Mouse (Mus musculus) left cerebral cortex, adult 18-20 months (tissue): ENCODE measurements at regions not wholly inside any gene's neighbourhood (a gene's known extent, or its start where the extent isn't known, plus 50 kb on each side); places are given as distances from the start of the nearest gene placed in this dataset.

ENCODE experiments used
- DNase-seq, 2 experiments: peaks; one replicate each; pipeline ENCODE4 v3.0.0; 2021 to 2022; ENCODE audit warnings: low spot score in 2 of 2, mixed read lengths in 1 of 2

DNA sequence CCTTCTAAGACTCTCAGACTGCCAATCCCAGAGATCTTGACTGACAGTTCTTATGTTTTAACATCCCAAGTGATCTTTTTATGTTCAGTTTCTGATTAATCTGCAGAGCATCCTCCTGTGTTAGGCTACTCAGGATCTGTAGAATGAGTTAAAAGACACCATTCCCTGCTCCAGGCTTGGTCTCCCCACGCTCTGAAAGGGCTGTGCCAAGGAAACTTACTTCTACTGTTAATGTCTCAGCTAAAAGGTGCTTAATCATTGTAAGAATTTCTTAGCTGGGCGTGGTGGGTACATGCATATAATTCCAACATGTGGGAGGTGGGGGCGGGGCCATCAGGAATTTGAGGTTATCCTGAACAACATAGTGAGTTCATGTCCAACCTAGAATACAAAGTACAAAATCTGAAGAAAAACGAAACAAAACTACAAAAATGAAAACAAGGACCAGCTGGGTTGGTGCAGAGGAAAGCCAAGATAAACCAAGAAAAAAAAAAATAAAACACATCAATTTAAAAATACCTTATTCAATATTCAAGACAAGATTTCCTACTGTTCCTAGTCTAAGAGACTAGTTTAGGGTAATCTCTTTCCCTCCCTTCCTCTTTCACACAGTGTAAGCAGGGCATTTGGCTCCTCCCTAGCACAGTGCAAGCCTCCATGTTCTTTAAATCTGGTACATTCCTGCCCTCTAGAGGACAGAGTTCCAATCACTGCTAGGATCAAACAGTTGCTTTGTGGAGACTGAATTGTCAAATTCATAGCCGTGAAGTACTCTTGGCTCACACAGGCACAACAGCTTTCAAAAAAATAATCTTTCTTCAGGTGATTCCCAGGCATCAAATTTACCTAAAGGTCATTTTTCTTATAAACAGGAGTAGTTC is 286.9 kb upstream of the Actbl2 start:
- peak; percentile 67 to 73 for DNase-seq

DNA sequence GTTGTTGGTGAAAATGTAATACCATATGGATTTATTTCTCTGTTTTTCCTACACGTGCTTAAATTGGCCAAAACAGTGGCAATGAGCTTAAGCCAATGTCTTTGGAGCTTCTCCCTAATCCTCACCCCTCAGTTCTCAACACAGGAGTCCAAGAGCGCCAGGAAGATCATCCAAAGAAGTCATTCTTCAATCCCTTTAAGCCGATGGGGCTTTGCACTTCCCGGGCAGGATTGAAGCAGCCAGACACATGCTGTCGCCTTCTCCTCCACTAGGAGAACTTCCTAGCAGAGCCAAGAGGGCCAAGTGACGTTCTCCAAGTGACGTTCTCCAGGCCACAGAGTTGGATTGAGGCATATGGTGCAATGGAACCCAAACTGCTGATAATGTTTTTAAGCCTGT is 286.3 kb upstream of the Actbl2 start:
- no peak for DNase-seq

DNA sequence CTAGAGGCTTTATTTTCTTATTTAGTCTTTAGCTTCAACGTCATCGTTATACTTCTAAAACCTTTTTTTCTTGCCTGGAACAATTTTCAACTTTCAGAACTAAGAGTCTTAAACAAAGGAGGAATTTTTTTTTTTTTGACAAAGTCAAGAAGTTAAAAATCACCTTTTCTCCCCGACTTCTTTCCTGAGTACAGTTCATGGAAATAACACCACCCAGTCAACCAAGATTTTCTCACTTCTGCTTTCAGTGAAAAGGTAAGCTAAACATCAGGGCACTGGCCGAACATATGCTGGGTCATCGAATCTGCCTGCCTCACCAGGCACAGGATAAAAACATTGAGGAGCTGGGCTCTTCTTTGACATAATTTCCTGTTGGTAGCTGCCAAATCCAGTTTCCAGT is 277.4 kb upstream of the Actbl2 start:
- DNase-seq, result no peak

DNA sequence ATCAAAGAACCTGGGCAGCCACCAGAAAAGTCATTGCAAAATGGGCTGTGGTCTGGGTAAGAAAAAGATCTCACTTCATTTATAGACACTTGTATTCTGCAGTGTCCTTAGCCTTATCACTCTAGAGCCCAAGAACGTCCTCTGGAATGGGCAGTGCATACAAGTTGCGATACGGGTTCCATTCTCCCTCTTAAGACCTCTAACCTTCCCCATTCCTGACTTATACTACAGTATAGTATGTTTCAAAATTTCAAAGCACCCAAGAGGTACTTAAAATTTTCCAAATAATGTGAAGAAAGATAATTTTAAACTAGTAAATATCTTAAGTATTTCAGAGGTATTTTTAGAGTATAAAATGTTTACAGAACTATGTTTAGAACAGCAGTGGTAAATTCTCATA is 276.8 kb upstream of the Actbl2 start:
- DNase-seq, result no peak

DNA sequence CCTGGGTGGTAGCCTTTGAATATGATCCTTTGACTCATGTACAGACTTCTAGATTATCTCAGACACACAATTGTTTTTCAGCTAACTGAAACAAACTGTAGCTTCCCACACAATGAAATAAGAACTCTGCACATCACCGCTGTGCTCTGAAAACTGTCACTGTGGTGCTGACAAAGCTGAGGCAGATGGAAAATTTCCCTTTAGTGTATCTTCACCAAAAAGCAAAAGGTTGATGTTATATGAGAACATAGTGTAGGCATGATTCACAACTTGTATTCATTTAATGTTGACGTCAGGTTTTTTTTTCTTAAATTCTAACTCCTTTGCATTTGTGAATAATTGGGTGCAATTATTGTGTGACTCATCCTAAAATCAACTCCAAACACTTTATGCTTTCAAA is 264.1 kb upstream of the Actbl2 start:
- no peak for DNase-seq

DNA sequence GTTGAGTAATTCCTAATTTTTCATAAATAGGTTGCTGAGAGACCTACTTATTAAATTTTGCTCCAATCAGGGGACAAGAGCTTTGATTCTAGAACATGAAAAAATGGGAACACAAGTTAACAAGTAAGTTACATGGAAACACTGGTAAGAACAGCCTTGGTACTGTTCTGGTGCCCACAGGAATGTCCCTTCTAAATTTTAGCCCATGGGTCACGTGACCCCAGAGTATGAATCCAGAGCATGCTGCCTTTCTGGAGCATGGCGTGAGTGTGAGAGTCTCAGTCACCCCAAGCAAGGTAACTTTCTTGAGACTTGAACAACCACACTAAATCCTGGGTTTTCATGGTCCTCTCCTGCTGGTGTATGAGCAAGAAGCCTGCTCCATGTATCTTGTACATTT is 263.7 kb upstream of the Actbl2 start:
- DNase-seq, result no peak

DNA sequence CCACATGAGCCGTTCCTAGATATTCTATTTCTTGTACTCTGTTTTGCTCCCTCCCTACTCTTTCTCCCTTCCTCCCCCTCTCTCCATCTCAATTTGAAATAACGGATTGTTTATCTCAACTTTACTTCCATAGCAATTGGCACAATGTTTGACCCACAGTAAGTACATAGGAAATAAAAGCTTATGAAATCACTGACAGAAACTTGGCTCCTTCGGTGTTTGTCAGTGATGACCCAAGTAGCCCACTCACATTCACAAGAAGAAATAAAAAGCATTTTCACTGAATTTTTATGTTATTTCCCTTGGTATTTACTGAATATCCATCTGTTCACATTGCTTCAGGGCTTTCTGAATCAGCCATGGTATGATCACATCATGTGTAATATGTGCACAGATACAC is 260.2 kb upstream of the Actbl2 start:
- DNase-seq, result no peak

DNA sequence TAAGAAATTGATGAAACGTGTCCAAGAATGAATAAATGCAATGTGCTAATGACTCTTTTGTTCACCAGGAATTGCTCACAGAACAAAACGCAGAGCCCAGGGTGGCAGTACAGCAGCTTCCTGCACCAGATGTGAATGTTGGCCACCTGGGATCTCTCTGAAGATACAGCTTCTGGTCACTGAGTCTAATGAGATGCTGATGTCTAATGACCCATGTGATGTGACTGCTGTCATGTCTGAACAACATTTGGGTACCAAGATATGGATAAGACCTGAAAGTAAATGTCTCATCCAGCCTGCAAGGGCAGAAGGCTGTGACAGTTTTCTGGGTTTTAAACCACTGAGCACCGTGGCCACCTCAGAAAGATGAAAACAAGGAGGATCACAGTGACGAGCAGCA is 252.1 kb upstream of the Actbl2 start:
- DNase-seq, result no peak

DNA sequence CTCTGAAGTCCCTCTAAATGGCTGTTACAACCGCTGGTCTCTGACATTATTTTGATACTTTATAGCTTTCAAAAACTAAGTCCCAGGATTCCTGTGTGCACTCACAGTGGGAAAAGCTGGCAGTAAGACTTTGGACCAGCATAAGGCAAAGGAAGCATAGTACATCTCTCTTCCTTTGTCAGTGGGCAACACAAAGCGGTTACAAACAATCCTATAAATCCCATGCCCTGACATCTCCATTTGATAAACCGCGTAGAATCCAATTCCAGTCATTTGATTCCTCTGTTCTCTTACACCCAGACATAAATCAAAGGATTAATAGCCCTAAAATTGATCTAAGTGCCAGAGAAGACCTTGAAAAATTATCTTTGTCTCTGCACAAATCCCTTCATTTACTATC is 240.7 kb upstream of the Actbl2 start:
- no peak for DNase-seq

DNA sequence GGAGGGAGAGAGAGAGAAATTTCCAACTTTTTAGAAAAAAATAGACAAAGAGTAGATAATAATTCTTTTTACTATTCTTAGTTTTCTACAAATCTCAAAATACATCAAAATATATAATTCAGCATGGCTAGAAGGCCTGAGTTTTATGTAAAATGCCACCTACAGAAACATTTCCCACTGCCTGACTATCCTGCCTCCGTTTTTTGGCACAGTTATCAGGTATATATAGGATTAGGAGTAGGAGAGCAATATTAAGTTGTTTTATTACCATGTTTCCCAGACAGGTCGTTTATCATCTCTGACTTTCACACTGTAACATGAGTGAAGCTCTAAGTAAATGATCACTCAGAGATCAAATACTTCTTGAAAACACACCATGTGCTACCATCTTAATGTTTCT is 224.7 kb upstream of the Actbl2 start:
- no peak for DNase-seq

DNA sequence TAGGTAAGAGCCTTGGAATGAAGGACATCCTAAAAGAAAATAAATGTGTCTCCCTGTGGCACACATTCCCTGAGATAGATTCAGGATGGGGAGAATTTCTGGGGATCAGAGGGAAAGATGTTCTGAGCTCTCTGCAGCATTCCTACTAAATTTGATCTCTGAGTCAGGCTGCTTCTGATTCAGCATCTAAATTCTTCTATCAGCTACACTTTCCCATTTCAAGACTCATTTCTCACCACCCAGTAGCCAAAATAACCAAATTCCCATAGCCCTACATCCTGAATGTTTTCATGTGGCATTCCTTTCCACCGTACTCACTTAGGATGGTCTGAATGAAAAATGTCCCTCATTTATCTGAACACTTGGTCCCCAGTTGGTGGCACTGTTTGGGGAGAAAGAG is 223.2 kb upstream of the Actbl2 start:
- DNase-seq, result no peak

DNA sequence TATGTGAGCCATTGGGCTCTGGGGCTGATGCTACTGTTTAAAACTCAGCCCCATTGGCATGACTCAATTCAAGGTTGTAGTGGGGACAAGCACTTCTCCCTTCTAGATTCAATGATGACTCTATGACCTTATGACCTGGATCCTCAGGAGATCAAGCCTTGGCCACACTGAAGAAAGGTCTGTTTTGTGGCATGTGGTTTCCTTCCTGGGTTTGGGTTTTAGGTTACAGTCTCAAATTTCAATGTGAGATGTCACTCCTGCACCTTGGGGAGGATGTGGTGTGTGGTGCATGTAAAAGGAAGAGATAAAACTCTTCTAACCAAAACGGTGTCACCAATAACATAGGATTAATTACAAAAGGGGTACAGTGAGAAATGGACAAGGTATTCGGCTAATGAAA is 211.2 kb upstream of the Actbl2 start:
- no peak for DNase-seq

DNA sequence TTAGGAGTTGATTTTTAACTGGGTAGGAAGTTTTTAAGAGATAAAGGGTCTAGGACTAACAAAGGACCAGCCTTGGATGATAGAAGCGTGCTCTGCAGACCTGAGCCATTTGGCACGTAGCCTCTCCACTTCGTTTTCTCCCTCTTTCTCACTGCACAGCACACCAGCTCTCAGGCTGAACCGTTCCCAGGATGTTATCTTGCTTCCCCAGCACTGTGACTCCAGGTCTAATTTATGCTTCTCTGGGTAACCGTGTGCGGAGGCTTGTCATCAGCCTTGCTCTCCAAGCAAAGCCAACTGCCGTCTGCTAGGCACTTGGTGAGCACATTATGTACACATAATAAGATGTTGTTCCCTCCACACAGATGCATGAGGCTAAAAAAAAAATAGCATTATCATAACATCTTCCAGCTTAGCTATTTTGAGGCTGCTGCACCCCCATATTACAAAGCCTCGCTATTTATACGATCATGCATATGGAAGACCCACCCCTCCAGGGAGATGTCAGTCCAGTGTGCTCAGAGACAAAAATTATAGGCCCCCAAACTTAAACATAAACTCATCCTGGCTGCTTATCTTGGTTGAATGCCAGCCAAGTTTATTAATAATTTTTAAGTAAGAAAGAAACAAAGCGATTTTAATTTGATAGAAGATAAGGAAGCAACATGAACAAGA is 210.3 kb upstream of the Actbl2 start:
- DNase-seq, result peak; percentile 63 to 80

DNA sequence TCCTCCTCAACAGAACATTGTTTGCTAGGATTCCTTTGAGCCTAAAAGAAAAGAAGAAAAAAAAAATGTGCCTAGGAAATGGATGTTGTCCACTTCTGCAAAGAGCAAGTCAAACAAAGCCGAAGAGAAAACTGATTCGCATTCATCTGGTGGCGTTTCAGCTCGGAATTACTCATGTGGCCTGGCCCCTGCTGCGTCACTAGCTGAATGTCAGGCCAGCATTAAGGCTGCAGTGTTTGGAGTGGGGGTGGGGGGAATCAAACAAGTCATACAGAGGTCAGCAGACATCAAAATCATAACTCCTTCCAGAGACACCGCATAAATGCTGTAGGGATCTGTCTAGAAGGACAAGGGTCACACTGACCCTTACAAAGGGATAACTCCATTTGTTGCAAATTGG is 204.7 kb upstream of the Actbl2 start:
- no peak for DNase-seq

DNA sequence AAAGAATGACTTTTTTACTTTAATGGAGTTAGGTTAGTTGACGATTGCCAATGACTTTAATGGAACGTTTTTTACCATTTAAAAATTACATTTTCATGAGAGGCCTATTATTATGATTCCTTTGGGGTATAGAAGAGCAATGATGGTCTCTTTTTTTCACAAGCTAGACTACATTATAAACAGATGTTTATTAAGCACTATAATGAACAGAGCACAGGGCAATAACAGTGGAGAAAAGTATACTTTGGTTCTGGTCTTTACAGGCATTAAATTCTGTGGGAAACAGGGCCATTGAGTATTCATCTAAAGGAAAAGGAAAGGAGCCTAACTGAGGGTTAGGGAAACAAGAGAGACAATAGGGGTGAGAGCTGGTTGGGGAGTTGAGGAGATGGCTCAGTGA is 199.0 kb upstream of the Actbl2 start:
- DNase-seq, result no peak

DNA sequence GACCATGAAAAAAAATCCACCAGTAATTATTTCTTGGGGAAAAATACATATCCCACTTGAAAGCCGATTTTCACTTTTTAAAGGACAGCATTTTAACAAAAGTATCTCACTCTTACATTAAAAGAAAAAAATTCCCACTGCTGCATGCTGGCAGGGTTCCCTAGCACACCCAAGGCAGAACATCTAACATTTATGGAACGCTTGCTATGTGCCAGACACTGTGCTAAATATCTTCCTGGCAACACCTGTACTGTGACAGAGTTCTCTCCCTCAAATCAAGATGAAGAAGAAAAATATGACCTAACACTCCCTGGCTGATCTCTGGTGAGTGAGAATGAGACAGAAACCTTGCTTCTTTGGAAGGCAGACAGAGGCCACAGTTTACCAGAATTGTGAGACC is 167.1 kb upstream of the Actbl2 start:
- peak in 1 of 2 experiments; percentile 28 for DNase-seq

DNA sequence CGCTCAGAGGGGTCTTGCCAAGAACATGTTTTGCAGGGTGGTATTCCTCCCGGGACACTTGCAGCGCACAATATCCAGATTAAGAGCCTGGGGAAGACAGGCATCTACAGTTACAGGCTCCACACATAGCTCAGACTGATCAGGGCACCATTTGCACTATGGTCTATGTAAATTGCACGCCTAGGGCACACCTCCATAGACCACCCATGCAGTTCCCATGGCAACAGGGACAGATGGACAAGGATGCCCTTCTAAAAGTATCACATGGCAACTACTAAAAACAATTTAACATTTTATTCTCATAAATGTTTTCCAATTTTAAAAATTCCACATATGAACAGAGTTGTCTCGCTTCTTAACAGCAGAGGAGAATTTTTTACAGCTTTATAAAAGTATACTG is 158.7 kb upstream of the Actbl2 start:
- DNase-seq, result peak in 1 of 2 experiments; percentile 20

DNA sequence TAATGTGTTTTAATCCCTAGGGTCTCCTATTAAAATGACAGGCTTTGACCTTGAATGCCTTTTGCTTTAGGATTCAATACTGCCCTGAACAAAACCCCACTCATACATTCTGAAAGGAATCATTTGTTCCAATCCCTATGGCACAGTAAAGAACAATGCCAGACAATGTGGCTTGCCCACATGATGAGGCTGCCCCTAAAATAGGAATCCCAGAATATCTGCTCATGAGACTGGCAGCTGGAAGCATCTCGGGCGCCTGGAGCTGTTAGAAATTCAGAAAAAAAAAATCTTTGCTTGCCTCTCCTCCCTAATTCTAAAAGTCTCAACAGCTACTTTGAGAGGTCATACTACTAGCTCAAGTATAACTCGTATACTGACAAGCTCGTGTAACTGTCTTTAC is 157.5 kb upstream of the Actbl2 start:
- DNase-seq, result peak; percentile 34 to 51

DNA sequence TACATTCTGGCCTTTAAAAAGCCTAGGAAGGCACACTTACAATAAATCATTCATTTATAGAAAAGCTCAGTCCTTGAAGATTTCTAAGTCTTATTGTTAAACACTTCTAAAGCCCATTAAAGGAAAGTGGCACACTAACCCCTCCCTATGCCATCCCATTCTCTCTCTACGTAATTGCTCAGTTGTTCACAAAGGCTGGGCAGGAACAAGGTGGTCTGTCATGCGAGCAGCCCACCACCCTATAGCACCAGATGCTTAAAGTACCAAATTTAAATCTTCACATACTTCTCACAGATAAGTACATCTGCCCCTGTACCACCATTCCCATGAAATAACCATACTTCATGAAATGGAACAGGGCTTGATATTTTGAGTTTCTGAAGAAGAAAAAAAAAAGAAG is 156.1 kb upstream of the Actbl2 start:
- no peak for DNase-seq

DNA sequence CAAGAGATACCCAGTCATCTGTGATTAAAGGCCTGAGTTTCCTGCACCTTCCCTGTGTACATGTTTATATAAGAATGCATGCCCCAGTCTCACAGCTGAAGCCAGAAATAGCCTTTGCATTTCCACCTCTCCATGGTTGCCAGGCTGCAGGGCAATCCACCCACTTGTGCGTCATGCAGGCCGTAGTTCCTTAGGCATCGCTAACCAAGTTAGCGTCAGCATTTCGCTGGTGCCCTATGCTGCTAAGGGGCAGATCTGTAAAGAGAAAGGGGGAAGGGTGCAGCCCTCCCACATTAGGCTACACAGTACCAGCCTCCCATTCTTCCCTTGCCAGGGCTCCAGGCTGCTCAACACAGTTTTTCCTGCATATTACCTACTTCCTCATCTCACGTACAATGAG is 155.6 kb upstream of the Actbl2 start:
- peak; percentile 49 to 74 for DNase-seq

DNA sequence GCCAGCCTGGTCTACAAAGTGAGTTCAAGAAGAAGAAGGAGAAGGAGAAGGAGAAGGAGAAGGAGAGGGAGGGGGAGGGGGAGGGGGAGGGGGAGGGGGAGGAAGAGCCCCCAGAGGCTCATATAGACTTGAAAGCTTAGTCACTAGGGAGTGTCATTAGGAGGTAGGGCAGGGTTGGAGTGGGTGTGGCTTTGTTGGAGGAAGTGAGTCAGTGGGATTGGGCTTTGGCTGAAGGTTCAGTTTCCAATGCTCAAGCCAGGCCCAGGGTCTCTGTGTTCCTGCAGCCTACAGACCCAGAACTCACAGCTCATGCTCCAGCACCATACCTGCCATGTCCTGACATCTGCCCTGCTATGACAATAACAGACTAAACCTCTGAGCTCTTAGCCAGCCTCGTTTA is 154.4 kb upstream of the Actbl2 start:
- no peak for DNase-seq

DNA sequence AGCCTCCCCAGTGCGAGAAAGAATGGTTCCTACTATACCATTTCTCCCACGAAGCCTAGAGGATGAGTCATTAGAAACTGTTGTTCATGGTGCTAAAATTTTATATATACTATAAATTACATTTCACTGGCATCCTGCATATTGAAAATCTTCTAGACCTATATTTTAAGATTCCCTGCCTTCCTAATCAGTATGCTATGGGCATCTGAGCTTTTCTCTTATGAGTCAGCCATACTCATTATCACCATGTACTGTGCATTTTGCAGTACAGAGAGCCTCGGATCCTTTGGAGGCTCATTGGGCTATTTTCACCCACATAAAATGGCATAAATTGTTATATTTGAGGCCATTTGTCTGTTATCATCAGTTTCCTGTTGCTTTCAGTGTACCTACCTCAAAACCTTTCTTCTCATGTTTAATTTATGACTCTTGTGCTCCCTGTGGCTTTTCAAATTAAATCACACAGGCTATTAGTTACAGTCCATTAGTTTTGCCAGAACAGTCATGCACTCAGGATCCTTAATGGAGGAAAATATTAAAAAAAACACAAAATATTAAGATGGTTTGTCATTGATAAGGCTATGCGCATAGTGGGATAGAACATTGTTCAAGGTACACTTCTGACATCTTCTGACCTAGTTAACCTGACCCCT is 150.1 kb upstream of the Actbl2 start:
- no peak for DNase-seq
